Mouse (Mus musculus) hindbrain, postnatal 0 days (tissue): ENCODE data around the gene Hoxa3. TPM values are rescaled to one million over a fixed set of nuclear protein-coding genes. Genes with fewer than 3 reads are reported as not detected.

ENCODE experiments used
- ATAC-seq: fragments of 200-750 bp; cut with Nextera tagmentation; 2 replicates; pipeline ENCODE4 v1.8.0; 2017; ENCODE audit warnings: mild to moderate bottlenecking, moderate TSS enrichment, moderate library complexity
- DNase-seq: peaks from one replicate; pipeline ENCODE4 v3.0.0-alpha.2; 2015; ENCODE audit warnings: low spot score
- H3K27ac ChIP-seq: fragments of 300-500 bp; sonication (generic); 2 replicates; pipeline ENCODE4 v1.5.1; 2014; ENCODE audit warnings: mild to moderate bottlenecking
- H3K27me3 ChIP-seq: fragments of 300-500 bp; sonication (generic); 2 replicates; pipeline ENCODE4 v1.6.1; 2014; ENCODE audit warnings: low read length, mixed read lengths; ENCODE audit not compliant: insufficient read depth
- H3K36me3 ChIP-seq: fragments of 300-500 bp; sonication (generic); 2 replicates; pipeline ENCODE4 v1.6.1; 2014; ENCODE audit warnings: low read length, mixed read lengths; ENCODE audit not compliant: insufficient read depth
- H3K4me1 ChIP-seq: fragments of 300-500 bp; sonication (generic); 2 replicates; pipeline ENCODE4 v1.6.1; 2014; ENCODE audit warnings: antibody characterized with exemption, low read length, mixed read lengths; ENCODE audit not compliant: insufficient read depth
- H3K4me2 ChIP-seq: fragments of 300-500 bp; sonication (generic); 2 replicates; pipeline ENCODE4 v1.6.1; 2014; ENCODE audit warnings: low read depth, mild to moderate bottlenecking, low read length, moderate library complexity, mixed read lengths
- H3K4me3 ChIP-seq: fragments of 300-500 bp; sonication (generic); 2 replicates; pipeline ENCODE4 v1.5.1; 2014; ENCODE audit warnings: low read length
- H3K9ac ChIP-seq: fragments of 300-500 bp; sonication (generic); replicated peaks from 2 replicates; pipeline ENCODE4 v1.6.1; 2014; ENCODE audit warnings: mild to moderate bottlenecking, low read length, moderate library complexity, mixed read lengths
- H3K9me3 ChIP-seq: fragments of 300-500 bp; sonication (generic); 2 replicates; pipeline ENCODE4 v1.6.1; 2016; ENCODE audit warnings: low read length, mixed read lengths
- CTCF ChIP-seq: IDR thresholded peaks from 2 replicates; pipeline ENCODE4 v1.5.1; 2016; ENCODE audit warnings: antibody characterized with exemption, control low read depth, low read depth
- WGBS: fragments of 180-500 bp; shearing (Covaris S2); extraction: QIAGEN DNeasy Blood & Tissue Kit; methylation state at CpG from one replicate; pipeline ENCODE4 v1.1.7; 2014; 5-methylcytosine and 5-hydroxymethylcytosine counted together
- polyA plus RNA-seq: library from polyadenylated mRNA; unstranded; fragments of >200 nt; fragmentation: Nextera tagmentation; extraction: Ambion mirVana; gene quantifications from 2 replicates; pipeline ENCODE4 v1.2.1, GENCODE M21; 2015
- total RNA-seq: library from RNA; depleted of rRNA; stranded (reverse); fragments of >200 nt; gene quantifications from 2 replicates; pipeline ENCODE4 v1.2.3, GENCODE M21; 2014

Hoxa3 gene
- total and polyA plus RNA-seq, 2 experiments from 2014 or later: 7.9 to 9.8 TPM

DNA sequence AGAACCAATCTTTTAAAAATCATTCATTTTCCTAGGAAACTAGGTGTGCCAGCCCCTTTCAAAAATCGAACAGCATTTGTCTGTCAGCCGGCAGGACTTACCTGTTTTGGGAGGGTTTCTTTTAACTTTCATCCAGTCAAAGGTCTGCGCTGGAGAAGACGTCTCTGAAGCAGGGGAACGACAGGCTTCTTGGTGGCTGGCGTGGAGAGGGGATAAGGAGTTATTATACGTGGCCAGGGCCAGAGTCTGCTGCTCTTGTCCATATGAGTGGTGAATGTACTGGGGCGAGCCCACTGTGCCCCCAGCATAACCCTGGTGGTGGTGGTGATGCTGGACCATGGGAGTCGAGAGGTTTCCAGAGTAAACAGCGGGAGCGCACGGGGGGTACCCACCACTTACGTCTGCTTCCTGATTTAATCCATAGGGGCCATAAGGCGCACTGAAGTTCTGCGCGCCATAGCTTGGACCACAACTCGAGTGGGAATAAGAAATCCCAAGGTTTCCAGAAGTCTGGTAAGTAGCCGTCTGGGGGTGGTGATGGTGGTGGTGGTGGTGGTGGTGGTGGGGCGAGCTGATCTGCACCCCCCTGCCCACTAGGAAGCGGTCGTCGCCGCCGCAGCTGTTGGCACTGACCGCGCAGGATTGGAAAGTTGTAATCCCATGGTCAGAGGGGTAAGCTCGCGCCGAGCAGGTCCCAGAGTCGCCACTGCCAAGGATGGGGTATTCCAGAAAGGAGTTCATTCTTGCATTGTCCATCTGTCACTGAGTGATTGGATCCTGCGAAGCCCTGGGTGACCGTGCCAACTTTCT lies 55.5 kb downstream of the Hoxa3 start:
- DNase-seq (no peak), ATAC-seq (peak; percentile 1; the same call in 1 of the 2 replicates)
- peak overlapping the region; percentile 67 for H3K4me3 ChIP-seq
- TF ChIP-seq CTCF: no peak
- no peaks in the 10 kb centered on the region for H3K4me1 ChIP-seq
- no peak overlapping the region for H3K27ac ChIP-seq
- peaks cover 69% of the 10 kb centered on the region for H3K27me3 ChIP-seq
- H3K9me3 ChIP-seq: no peaks in the 10 kb centered on the region
- no peaks in the 10 kb centered on the region for H3K36me3 ChIP-seq
- H3K9ac ChIP-seq: no peak overlapping the region
- H3K4me2 ChIP-seq: peak overlapping the region; percentile 93
- WGBS: 2% methylated on average over 32 of the region's 32 CpGs

DNA sequence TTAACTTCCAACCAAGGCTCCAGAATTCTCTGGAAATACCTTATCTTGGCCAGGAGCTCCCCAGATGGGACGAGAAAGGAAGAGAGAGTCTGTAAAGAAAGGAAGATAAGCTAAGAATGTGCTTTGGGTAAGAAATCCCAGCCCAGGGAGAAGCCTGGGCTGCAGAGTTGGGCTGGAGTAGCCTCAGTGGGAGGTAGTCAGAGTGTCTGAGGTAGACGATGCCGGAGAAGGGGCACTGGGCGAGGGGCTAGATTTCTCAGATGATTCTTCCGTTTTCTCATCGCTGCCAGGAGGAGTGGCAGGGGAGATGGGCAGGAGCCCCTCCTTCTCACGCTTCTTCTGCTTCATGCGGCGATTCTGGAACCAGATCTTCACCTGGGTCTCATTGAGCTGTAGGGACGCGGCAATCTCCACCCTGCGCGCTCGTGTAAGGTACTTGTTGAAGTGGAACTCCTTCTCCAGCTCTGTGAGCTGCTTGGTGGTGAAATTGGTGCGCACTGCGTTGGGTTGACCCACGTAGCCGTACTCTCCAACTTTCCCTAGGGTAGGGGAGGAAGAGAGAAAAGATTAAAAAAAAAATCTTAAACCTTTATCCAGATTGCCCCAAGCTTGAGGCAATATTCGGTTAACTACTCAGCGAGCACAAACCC lies 56.5 kb downstream of the Hoxa3 start:
- no peak for TF ChIP-seq CTCF
- no peaks in the 10 kb centered on the region for H3K36me3 ChIP-seq
- peak overlapping the region; percentile 93 for H3K4me2 ChIP-seq
- DNase-seq: no peak
- peaks cover 79% of the 10 kb centered on the region for H3K27me3 ChIP-seq
- peak overlapping the region; percentile 67 for H3K4me3 ChIP-seq
- no peak overlapping the region for H3K27ac ChIP-seq
- ATAC-seq: no peak
- no peaks in the 10 kb centered on the region for H3K9me3 ChIP-seq
- WGBS: 17% methylated on average over 20 of the region's 20 CpGs
- H3K4me1 ChIP-seq: no peaks in the 10 kb centered on the region
- H3K9ac ChIP-seq: no peak overlapping the region

DNA sequence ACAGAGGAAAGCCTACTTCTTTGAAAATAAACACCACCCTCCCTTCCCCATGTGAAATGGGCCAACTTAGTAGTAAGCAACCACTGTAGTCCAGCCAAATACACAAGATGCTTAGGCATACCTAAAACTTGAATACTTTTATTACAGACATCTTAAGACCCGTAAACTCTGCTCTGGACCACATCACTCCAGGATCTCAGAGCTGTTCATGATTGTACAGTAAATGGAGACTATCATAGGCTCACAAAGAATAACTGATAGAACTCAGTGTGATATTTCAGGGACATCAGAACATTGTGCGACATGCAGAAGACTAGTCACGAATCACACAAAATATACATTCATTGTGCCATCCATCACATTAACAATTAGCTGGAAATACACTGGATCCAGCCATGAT lies 57.7 kb downstream of the Hoxa3 start:
- Histone ChIP-seq H3K9ac (no peak overlapping the region), H3K36me3 (no peaks in the 10 kb centered on the region), H3K4me2 (no peak overlapping the region), H3K4me1 (no peaks in the 10 kb centered on the region), H3K27ac (no peak overlapping the region), H3K9me3 (no peaks in the 10 kb centered on the region), H3K4me3 (no peak overlapping the region), H3K27me3 (peaks cover 86% of the 10 kb centered on the region)
- WGBS: 61% methylated on average over 3 of the region's 3 CpGs
- no peak for ATAC-seq
- no peak for TF ChIP-seq CTCF
- DNase-seq: no peak

DNA sequence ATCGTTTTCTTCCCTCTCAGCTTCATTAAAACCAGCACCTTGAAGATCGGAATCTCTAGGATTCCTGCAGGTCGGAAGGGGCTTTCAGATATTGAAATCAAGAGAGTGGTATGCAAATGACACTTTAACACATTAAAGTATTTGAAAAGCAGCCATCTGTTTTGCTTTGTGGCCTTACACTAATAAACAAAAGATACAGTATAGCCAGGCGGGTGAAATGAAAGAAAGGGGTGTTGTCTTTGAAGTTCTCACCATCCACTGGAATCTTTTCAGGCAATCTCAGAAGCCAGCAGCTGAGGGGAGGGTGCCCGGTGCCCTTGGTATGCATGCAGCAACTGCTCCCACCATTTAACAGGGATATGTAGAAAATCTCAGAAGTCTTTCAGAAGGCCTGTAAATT lies 59.1 kb downstream of the Hoxa3 start:
- no peak for ATAC-seq
- Histone ChIP-seq H3K4me2 (no peak overlapping the region), H3K27me3 (peaks cover 86% of the 10 kb centered on the region), H3K27ac (no peak overlapping the region), H3K36me3 (no peaks in the 10 kb centered on the region), H3K4me3 (no peak overlapping the region), H3K4me1 (no peaks in the 10 kb centered on the region), H3K9ac (no peak overlapping the region), H3K9me3 (no peaks in the 10 kb centered on the region)
- WGBS: 23% methylated on average over 5 of the region's 5 CpGs
- TF ChIP-seq CTCF: no peak
- no peak for DNase-seq

DNA sequence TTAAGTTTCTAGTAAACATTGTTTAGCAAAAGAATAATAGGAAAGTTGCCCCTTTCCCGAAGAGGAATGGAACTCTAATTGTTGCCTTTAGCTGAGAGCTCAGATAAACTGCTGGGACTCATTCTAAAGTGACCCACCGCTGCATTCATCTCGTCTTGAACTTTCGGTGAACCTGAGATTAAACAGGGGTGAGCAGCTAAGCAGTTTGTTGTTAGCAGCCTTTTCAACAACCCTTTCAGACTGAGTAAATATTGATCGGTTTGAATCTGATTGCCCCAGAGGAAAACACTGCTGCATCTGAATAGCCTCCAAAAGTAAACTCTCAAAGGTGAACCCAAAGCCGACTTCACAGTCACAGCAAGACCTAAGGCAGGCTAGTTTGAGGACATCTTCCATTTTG lies 59.9 kb downstream of the Hoxa3 start:
- Histone ChIP-seq H3K27me3 (peaks cover 79% of the 10 kb centered on the region), H3K9ac (no peak overlapping the region), H3K9me3 (no peaks in the 10 kb centered on the region), H3K36me3 (no peaks in the 10 kb centered on the region), H3K4me3 (no peak overlapping the region), H3K4me2 (no peak overlapping the region), H3K4me1 (no peaks in the 10 kb centered on the region), H3K27ac (no peak overlapping the region)
- ATAC-seq (no peak), DNase-seq (no peak)
- 10% methylated on average over 6 of the region's 6 CpGs for WGBS
- no peak for TF ChIP-seq CTCF

DNA sequence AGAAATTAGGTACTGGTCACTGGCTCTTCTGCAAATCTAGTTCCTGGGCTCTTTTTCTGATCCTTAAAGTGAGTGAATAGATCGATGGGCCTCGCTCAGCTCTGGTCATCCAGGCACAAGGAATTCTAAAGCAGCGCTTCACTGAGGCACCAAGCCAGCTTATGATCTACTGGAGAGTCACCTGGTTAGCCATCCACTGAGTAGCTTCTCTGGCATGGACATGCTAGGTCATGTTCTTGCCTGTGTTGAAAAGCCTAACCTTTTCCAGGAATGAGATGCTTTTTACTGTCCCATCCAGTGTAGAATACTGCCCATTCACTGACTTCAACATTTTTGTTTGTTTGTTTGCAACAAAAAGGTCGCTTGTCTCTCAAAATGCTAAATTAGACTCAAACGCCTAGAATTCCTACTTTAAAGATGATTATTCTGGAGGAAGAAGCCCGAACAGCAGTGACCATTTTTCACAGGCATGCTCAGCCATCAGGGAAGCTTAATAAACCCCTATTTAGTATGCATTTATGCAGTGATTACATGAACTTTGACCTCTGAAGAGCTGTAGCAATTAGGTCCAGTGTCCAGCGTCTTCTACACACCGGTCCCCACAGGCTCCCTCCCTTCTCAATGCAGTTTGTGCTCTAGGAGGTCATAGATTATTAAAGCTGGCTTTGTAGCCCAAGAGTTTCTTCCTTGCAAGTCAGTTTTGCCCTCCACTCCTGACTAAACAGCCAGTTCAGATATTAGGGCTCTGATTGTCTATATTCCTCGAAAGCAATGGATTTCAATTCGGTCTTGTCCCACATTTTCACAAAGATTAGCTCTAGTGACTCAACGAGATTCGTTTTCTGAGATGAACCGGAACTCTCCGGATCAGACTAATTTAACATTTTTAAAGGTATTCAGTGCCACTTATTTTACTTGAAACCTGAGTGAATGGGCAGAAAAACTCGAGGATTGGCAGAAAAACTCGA lies 60.6 kb downstream of the Hoxa3 start:
- Histone ChIP-seq H3K9ac (no peak overlapping the region), H3K4me1 (no peaks in the 10 kb centered on the region), H3K27me3 (peaks cover 76% of the 10 kb centered on the region), H3K9me3 (no peaks in the 10 kb centered on the region), H3K36me3 (no peaks in the 10 kb centered on the region), H3K4me2 (no peak overlapping the region), H3K4me3 (no peak overlapping the region), H3K27ac (no peak overlapping the region)
- no peak for ATAC-seq
- WGBS: 16% methylated on average over 16 of the region's 16 CpGs
- no peak for DNase-seq
- no peak for TF ChIP-seq CTCF
